Mouse (Mus musculus) lung, postnatal 0 days (tissue): Measurements from ENCODE around the gene Gsdma.

Experiments
- CTCF ChIP-seq: IDR thresholded peaks from 2 replicates; pipeline ENCODE4 v1.5.1; 2016; ENCODE audit warnings: antibody characterized with exemption, mild to moderate bottlenecking
- EP300 ChIP-seq: IDR thresholded peaks from 2 replicates; pipeline ENCODE4 v1.6.1; 2016; ENCODE audit warnings: antibody characterized with exemption, mild to moderate bottlenecking, control low read depth

DNA sequence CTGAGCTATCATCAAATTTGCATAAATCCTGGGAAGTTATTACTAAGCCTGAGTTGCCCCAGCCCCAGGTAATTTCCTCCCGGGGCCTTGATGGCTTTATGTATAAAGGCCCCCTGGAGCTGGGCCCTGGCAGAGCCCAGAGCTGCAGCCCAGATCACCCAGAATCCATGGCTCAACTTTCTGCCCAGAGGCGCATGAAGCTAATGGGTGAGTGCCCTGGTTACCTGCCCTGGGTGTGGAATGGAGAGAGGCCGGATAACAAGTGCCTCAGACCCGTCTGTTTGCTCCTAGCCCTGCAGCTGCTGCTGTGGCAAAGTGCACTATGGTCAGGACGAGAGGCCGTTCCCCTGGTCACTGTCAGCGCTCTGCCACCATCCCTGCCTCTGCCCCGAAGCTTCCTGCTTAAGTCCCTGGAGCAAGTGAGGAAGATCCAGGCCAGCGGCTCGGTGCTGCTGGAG, 37.1 kb downstream of the Gsdma start, which contains the start of gene Csf3:
- TF ChIP-seq CTCF (no peak), EP300 (no peak)
